In genomic region chr5:53276470-53277022, GRCm38 (mm10) we compare ENCODE assay signal across 18 mouse cellular contexts. TPM values are rescaled to one million over a fixed set of nuclear protein-coding genes. Genes with fewer than 3 reads are reported as not detected.
A peak's percentile ranks its signal among the peaks of the same experiment; 100 is the strongest.
DNase-seq lines count a peak whose midpoint lies in the region; ATAC-seq and TF ChIP-seq lines count a peak whose summit lies in the region.
"Had no signal": no experiment of that assay in that cellular context is flagged by ENCODE, and none has a peak within 500 bp of the region (broad histone marks: within the 10 kb centered on the region; RNA-seq: fewer than 3 reads in every experiment).

No protein-coding gene starts in this region.

- no peak overlapping the region for H3K4me2 ChIP-seq in kidney, postnatal 0 days (ENCODE audit: low read length)
- H3K4me2 ChIP-seq in forebrain, embryonic 14.5 days (ENCODE audit: low read length) = peak overlapping the region; percentile 12; the same call in 1 of the 2 replicates
- H3K4me2 ChIP-seq: embryonic facial prominence, embryonic 12.5 days; heart, embryonic 13.5 days; liver, embryonic 15.5 days had no signal

- peak; percentile 71 for DNase-seq in kidney, postnatal 0 days (ENCODE audit: low spot score)
- DNase-seq in kidney, adult 9 months = no peak
- peak; percentile 26 for DNase-seq in embryonic facial prominence, embryonic 10.5 days (ENCODE audit: low spot score)
- DNase-seq in forebrain, embryonic 14.5 days (ENCODE audit: low spot score) = peak; percentile 92
- peak; percentile 91 for DNase-seq in retina, embryonic 14.5 days (ENCODE audit: low spot score)
- DNase-seq in ovary, postnatal 10 days (ENCODE audit: low spot score) = no peak
- DNase-seq: cerebellum, postnatal 25 days; gastrocnemius, adult 2 months; heart, postnatal 4 days; kidney, postnatal 14 days; layer of hippocampus, adult 9-11 months; lung, postnatal 14 days; thymus, postnatal 14 days had no signal

- no peak for TF ChIP-seq CTCF in kidney, postnatal 0 days (IDR thresholded peaks at IDR 0.05; ENCODE audit: low read depth)

- peaks cover 16% of the 10 kb centered on the region; the same call in 1 of the 2 replicates for H3K36me3 ChIP-seq in kidney, postnatal 0 days (ENCODE audit: insufficient read depth, low read length)
- peaks cover 21% of the 10 kb centered on the region; the same call in 1 of the 2 replicates for H3K36me3 ChIP-seq in embryonic facial prominence, embryonic 10.5 days (replicated peaks)
- no peaks in the 10 kb centered on the region for H3K36me3 ChIP-seq in forebrain, embryonic 14.5 days (ENCODE audit: control insufficient read depth, insufficient read depth, low read length)

- H3K9me3 ChIP-seq in kidney, postnatal 0 days (replicated peaks; ENCODE audit: low read length) = no peaks in the 10 kb centered on the region
- no peaks in the 10 kb centered on the region for H3K9me3 ChIP-seq in embryonic facial prominence, embryonic 10.5 days
- no peaks in the 10 kb centered on the region for H3K9me3 ChIP-seq in forebrain, embryonic 14.5 days (replicated peaks; ENCODE audit: control insufficient read depth, low read length)
- H3K9me3 ChIP-seq: embryonic facial prominence, embryonic 12.5 days; heart, embryonic 13.5 days; liver, embryonic 15.5 days had no signal

- 29% methylated on average over 5 of the region's 5 CpGs for WGBS in kidney, postnatal 0 days
- WGBS in embryonic facial prominence, embryonic 10.5 days = 34% methylated on average over 5 of the region's 5 CpGs
- WGBS in forebrain, embryonic 14.5 days = 7% methylated on average over 5 of the region's 5 CpGs

- no peak for ATAC-seq in kidney, postnatal 0 days (replicated peaks; ENCODE audit: low FRiP score, low read depth)
- peak; percentile 70 for ATAC-seq in forebrain, embryonic 14.5 days
- ATAC-seq in erythroblast, adult 5-6 weeks (replicated peaks; ENCODE audit: low FRiP score, poor library complexity, severe bottlenecking) = no peak
- ATAC-seq: inflammation-experienced regulatory T-cells, adult 6 months had no signal

- H3K4me3 ChIP-seq in kidney, postnatal 0 days (replicated peaks; ENCODE audit: low read depth, low read length) = no peak overlapping the region
- H3K4me3 ChIP-seq in embryonic facial prominence, embryonic 10.5 days = no peak overlapping the region
- no peak overlapping the region for H3K4me3 ChIP-seq in forebrain, embryonic 14.5 days (ENCODE audit: low read depth, low read length)
- H3K4me3 ChIP-seq: embryonic facial prominence, embryonic 12.5 days; gastrocnemius, adult 2 months; heart, embryonic 13.5 days; liver, embryonic 15.5 days had no signal

- H3K27ac ChIP-seq in kidney, postnatal 0 days = no peak overlapping the region
- H3K27ac ChIP-seq in embryonic facial prominence, embryonic 10.5 days (replicated peaks) = no peak overlapping the region
- peak overlapping the region; percentile 59 for H3K27ac ChIP-seq in forebrain, embryonic 14.5 days (ENCODE audit: low read depth, low read length)
- H3K27ac ChIP-seq: embryonic facial prominence, embryonic 12.5 days; gastrocnemius, adult 2 months; heart, embryonic 13.5 days; liver, embryonic 15.5 days had no signal

- H3K4me1 ChIP-seq in kidney, postnatal 0 days (replicated peaks; ENCODE audit: insufficient read depth, low read length) = peaks cover 7% of the 10 kb centered on the region; the same call in 1 of the 2 replicates
- H3K4me1 ChIP-seq in embryonic facial prominence, embryonic 10.5 days = peaks cover 46% of the 10 kb centered on the region
- H3K4me1 ChIP-seq in forebrain, embryonic 14.5 days (ENCODE audit: control insufficient read depth, insufficient read depth, low read length) = peaks cover 42% of the 10 kb centered on the region

- H3K27me3 ChIP-seq in kidney, postnatal 0 days (ENCODE audit: insufficient read depth, low read length) = no peaks in the 10 kb centered on the region
- no peaks in the 10 kb centered on the region; the same call in 1 of the 2 replicates for H3K27me3 ChIP-seq in embryonic facial prominence, embryonic 10.5 days (replicated peaks; ENCODE audit: low read depth, poor library complexity, severe bottlenecking)
- H3K27me3 ChIP-seq in forebrain, embryonic 14.5 days (replicated peaks; ENCODE audit: control insufficient read depth, insufficient read depth, low read length) = no peaks in the 10 kb centered on the region
- H3K27me3 ChIP-seq: embryonic facial prominence, embryonic 12.5 days; heart, embryonic 13.5 days; liver, embryonic 15.5 days had no signal

- no peak overlapping the region for H3K9ac ChIP-seq in kidney, postnatal 0 days (ENCODE audit: low read depth, low read length)
- no peak overlapping the region for H3K9ac ChIP-seq in forebrain, embryonic 14.5 days (ENCODE audit: low read length)
- H3K9ac ChIP-seq: embryonic facial prominence, embryonic 12.5 days; heart, embryonic 13.5 days; liver, embryonic 15.5 days had no signal

RNA-seq across cellular contexts. Expression of gene Smim20, which starts 9.7 kb away (rescaled TPM):
- 135 and 143 TPM in 2 replicates for polyA plus RNA-seq in kidney, postnatal 0 days (2015; fragmentation: Nextera tagmentation; extraction: Ambion mirVana)
- 53.2 and 57.7 TPM in 2 replicates for polyA plus RNA-seq in embryonic facial prominence, embryonic 10.5 days (2016; fragmentation: Nextera tagmentation; extraction: Ambion mirVana)
- 68.1 and 95.4 TPM in 2 replicates for polyA plus RNA-seq in forebrain, embryonic 14.5 days (2014; fragmentation: Nextera tagmentation; extraction: Ambion mirVana)
- total RNA-seq in erythroblast, adult 5-6 weeks (2015; ENCODE audit: low replicate concordance) = 6.0 and 34.3 TPM in 2 replicates
- 7.5 and 10.6 TPM in 2 replicates for total RNA-seq in erythroblast, adult 5-6 weeks (2017; ENCODE audit: low replicate concordance)

Comparison
In these comparisons a context has a peak if more than half of its experiments do, and no peak if none do; other contexts are left out.
1. DNase-seq: peak in kidney, postnatal 0 days (single experiment), embryonic facial prominence, embryonic 10.5 days (single experiment), forebrain, embryonic 14.5 days (single experiment) and retina, embryonic 14.5 days (single experiment); none in kidney, adult 9 months (single experiment) and ovary, postnatal 10 days (single experiment).